Mouse (Mus musculus) thymus, adult 2 months (tissue): ENCODE results near the gene Gfi1b. TPM values are rescaled to one million over a fixed set of nuclear protein-coding genes. Genes with fewer than 3 reads are reported as not detected.

Source experiments
- DNase-seq: peaks from one replicate; pipeline ENCODE4 v3.0.0; 2021
- H3K27ac ChIP-seq: fragments of 200-500 bp; 2 replicates; pipeline ENCODE4 v1.5.1; 2012; ENCODE audit warnings: low read length, control low read depth; ENCODE audit not compliant: control insufficient read depth, insufficient read depth
- H3K27me3 ChIP-seq: fragments of 200-500 bp; 2 replicates; pipeline ENCODE4 v1.6.1; 2012; ENCODE audit warnings: mild to moderate bottlenecking, low read length, moderate library complexity, mixed read lengths; ENCODE audit not compliant: control insufficient read depth, insufficient read depth
- H3K36me3 ChIP-seq: fragments of 200-500 bp; 2 replicates; pipeline ENCODE4 v1.6.1; 2012; ENCODE audit warnings: mild to moderate bottlenecking, low read length, moderate library complexity; ENCODE audit not compliant: control insufficient read depth, insufficient read depth
- H3K4me1 ChIP-seq: fragments of 200-500 bp; replicated peaks from 2 replicates; pipeline ENCODE4 v1.6.1; 2012; ENCODE audit warnings: low read length; ENCODE audit not compliant: control insufficient read depth, insufficient read depth
- H3K4me3 ChIP-seq: fragments of 200-500 bp; 2 replicates; pipeline ENCODE4 v1.5.1; 2012; ENCODE audit warnings: mild to moderate bottlenecking, low read length, control low read depth, moderate library complexity; ENCODE audit not compliant: control insufficient read depth, insufficient read depth
- CTCF ChIP-seq: fragments of 200-500 bp; IDR thresholded peaks from 2 replicates; pipeline ENCODE4 v1.5.1; 2012; ENCODE audit warnings: mild to moderate bottlenecking, control low read depth, low read length, moderate library complexity, borderline replicate concordance; ENCODE audit not compliant: control insufficient read depth, poor library complexity, insufficient read depth; ENCODE audit errors: extremely low read depth
- POLR2A ChIP-seq: fragments of 200-500 bp; IDR thresholded peaks from 2 replicates; pipeline ENCODE4 v1.6.1; 2012; ENCODE audit warnings: mild to moderate bottlenecking, low read length, control low read depth, moderate library complexity; ENCODE audit not compliant: control insufficient read depth, poor library complexity, insufficient read depth; ENCODE audit errors: extremely low read depth
- WGBS: fragments of 180-500 bp; shearing (Covaris S2); methylation state at CpG from one replicate; pipeline ENCODE4 v1.1.7; 2018; 5-methylcytosine and 5-hydroxymethylcytosine counted together
- polyA plus RNA-seq: library from polyadenylated mRNA; depleted of rRNA; stranded (reverse); fragments of >200 nt; gene quantifications from 2 replicates; pipeline ENCODE4 v1.2.3, GENCODE M21; 2012; rRNA removed

Gfi1b gene
- polyA plus RNA-seq, 1 experiment = 1.8 TPM

GRCm38 (mm10) chr2:28564380-28564779, 57.4 kb downstream of the Gfi1b start:
- DNase-seq = no peak
- H3K4me1 ChIP-seq = 0 out of 2 replicates have a peak, but pooled peaks cover 2% of the 10 kb centered on the region
- TF ChIP-seq CTCF (no peak), POLR2A (no peak)
- WGBS = 96% methylated on average over 4 of the region's 4 CpGs
- H3K4me3 ChIP-seq = no peak overlapping the region
- no peak overlapping the region for H3K27ac ChIP-seq
- peaks cover 6% of the 10 kb centered on the region for H3K36me3 ChIP-seq
- no peaks in the 10 kb centered on the region for H3K27me3 ChIP-seq

GRCm38 (mm10) chr2:28563830-28564229, 58.0 kb downstream of the Gfi1b start:
- Histone ChIP-seq H3K4me1 (0 out of 2 replicates have a peak, but pooled peaks cover 2% of the 10 kb centered on the region), H3K27ac (no peak overlapping the region), H3K27me3 (no peaks in the 10 kb centered on the region), H3K36me3 (peaks cover 6% of the 10 kb centered on the region), H3K4me3 (no peak overlapping the region)
- TF ChIP-seq CTCF (no peak), POLR2A (no peak)
- no peak for DNase-seq

- Histone ChIP-seq H3K36me3 (peaks cover 6% of the 10 kb centered on the region), H3K4me1 (0 out of 2 replicates have a peak, but pooled peaks cover 2% of the 10 kb centered on the region), H3K27me3 (no peaks in the 10 kb centered on the region), H3K4me3 (no peak within 1 kb of the TSS), H3K27ac (no peak within 1 kb of the TSS)
- DNase-seq = no peak
- no peak for TF ChIP-seq CTCF
- no peak for TF ChIP-seq POLR2A
- WGBS = 88% methylated on average over 6 of the region's 6 CpGs
These were observed 58.5 kb downstream of the Gfi1b start, which contains the start of gene Cel for GRCm38 (mm10) chr2:28563303-28563702. TSS of gene Cel (minus strand) at chr2:28563403.

Other genes with a start within 250 kb of the Gfi1b start
- gene Ppp1r26, start 175.2 kb downstream of the Gfi1b start, polyA plus RNA-seq = 1.2 and 1.3 TPM in 2 replicates
- not detected in 2 replicates for gene 1700007K13Rik, start 155.7 kb downstream of the Gfi1b start, polyA plus RNA-seq
- gene Mrps2, start 153.9 kb downstream of the Gfi1b start, polyA plus RNA-seq = 50.7 and 53.8 TPM in 2 replicates
- gene Gbgt1, start 125.1 kb downstream of the Gfi1b start, polyA plus RNA-seq = 2.5 and 2.8 TPM in 2 replicates
- 0.47 and 0.61 TPM in 2 replicates for gene Gm10134, start 115.9 kb downstream of the Gfi1b start, polyA plus RNA-seq
- 45.4 and 51.6 TPM in 2 replicates for gene Ralgds, start 108.9 kb downstream of the Gfi1b start, polyA plus RNA-seq
- 0.42 and 0.49 TPM in 2 replicates for gene Cel, start 58.6 kb downstream of the Gfi1b start, polyA plus RNA-seq
- 33.7 and 34.5 TPM in 2 replicates for gene Gtf3c5, start 38.2 kb downstream of the Gfi1b start, polyA plus RNA-seq
- 24.7 and 25.3 TPM in 2 replicates for gene Tsc1, start 19.2 kb upstream of the Gfi1b start, polyA plus RNA-seq
- gene Spaca9, start 77.7 kb upstream of the Gfi1b start, polyA plus RNA-seq = 1.6 and 2.5 TPM in 2 replicates
- 0.75 and 0.89 TPM in 2 replicates for gene Ak8, start 78.2 kb upstream of the Gfi1b start, polyA plus RNA-seq
- gene Gtf3c4, start 218.4 kb upstream of the Gfi1b start, polyA plus RNA-seq = 15.3 and 20.6 TPM in 2 replicates
- gene Ddx31, start 218.4 kb upstream of the Gfi1b start, polyA plus RNA-seq = 10.0 and 10.5 TPM in 2 replicates